Mouse (Mus musculus) myocyte (in vitro differentiated cells): ENCODE results near the gene Ccdc97. TPM values are rescaled to one million over a fixed set of nuclear protein-coding genes. Genes with fewer than 3 reads are reported as not detected.

ENCODE experiments used
- H3K27me3 ChIP-seq: one replicate; pipeline ENCODE4 v1.6.1; 2011; ENCODE audit not compliant: control insufficient read depth, insufficient read depth, insufficient read length
- H3K36me3 ChIP-seq: one replicate; pipeline ENCODE4 v1.6.1; 2011; ENCODE audit not compliant: control insufficient read depth, insufficient read depth
- H3K4me2 ChIP-seq: one replicate; pipeline ENCODE4 v1.6.1; 2011; ENCODE audit warnings: low read depth, control low read depth
- H3K4me3 ChIP-seq: one replicate; pipeline ENCODE4 v1.5.1; 2011; ENCODE audit warnings: mild to moderate bottlenecking, control low read depth, moderate library complexity
- H3K79me2 ChIP-seq: one replicate; pipeline ENCODE4 v1.6.1; 2011; ENCODE audit not compliant: control insufficient read depth, insufficient read depth
- H3ac ChIP-seq: one replicate; pipeline ENCODE4 v1.6.1; 2011; ENCODE audit not compliant: control insufficient read depth, insufficient read length
- CEBPB ChIP-seq: IDR thresholded peaks from 2 replicates; pipeline ENCODE4 v1.6.1; 2011; ENCODE audit warnings: mild to moderate bottlenecking, moderate library complexity; ENCODE audit not compliant: poor library complexity, insufficient read depth, severe bottlenecking
- E2F4 ChIP-seq: IDR thresholded peaks from one replicate; pipeline ENCODE4 v1.6.1; 2011; ENCODE audit warnings: mild to moderate bottlenecking, control low read depth, moderate library complexity; ENCODE audit not compliant: insufficient read depth
- MAX ChIP-seq: IDR thresholded peaks from one replicate; pipeline ENCODE4 v1.6.1; 2011; ENCODE audit warnings: low read depth, mild to moderate bottlenecking, control low read depth
- MYOD1 ChIP-seq, 3 experiments: IDR thresholded peaks; one replicate each; pipeline ENCODE4 v1.6.1; 2011; ENCODE audit warnings: control low read depth in 2 of 3, low read depth in 2 of 3, mild to moderate bottlenecking in 2 of 3, moderate library complexity in 1 of 3; ENCODE audit not compliant: insufficient read length in 2 of 3, control insufficient read depth in 1 of 3
- MYOG ChIP-seq, 3 experiments: IDR thresholded peaks; one replicate each; pipeline ENCODE4 v1.6.1; 2011; ENCODE audit warnings: control low read depth in 2 of 3, low read depth in 2 of 3, mild to moderate bottlenecking in 2 of 3; ENCODE audit not compliant: insufficient read length in 2 of 3, control insufficient read depth in 1 of 3, insufficient read depth in 1 of 3
- POLR2A ChIP-seq: IDR thresholded peaks from one replicate; pipeline ENCODE4 v1.6.1; 2011; ENCODE audit warnings: low read depth, mild to moderate bottlenecking, control low read depth, moderate library complexity; ENCODE audit not compliant: insufficient read length
- POLR2AphosphoS2 ChIP-seq: IDR thresholded peaks from one replicate; pipeline ENCODE4 v1.6.1; 2011; ENCODE audit warnings: low read depth, control low read depth; ENCODE audit not compliant: insufficient read length
- REST ChIP-seq: IDR thresholded peaks from one replicate; pipeline ENCODE4 v1.6.1; 2011; ENCODE audit warnings: mild to moderate bottlenecking, control low read depth, moderate library complexity; ENCODE audit not compliant: insufficient read depth, insufficient read length
- SRF ChIP-seq: IDR thresholded peaks from one replicate; pipeline ENCODE4 v1.6.1; 2011; ENCODE audit warnings: low read depth; ENCODE audit not compliant: control insufficient read depth, insufficient read length
- TCF12 ChIP-seq: IDR thresholded peaks from one replicate; pipeline ENCODE4 v1.6.1; 2011; ENCODE audit warnings: mild to moderate bottlenecking, control low read depth; ENCODE audit not compliant: poor library complexity, insufficient read depth, severe bottlenecking
- TCF3 ChIP-seq: IDR thresholded peaks from one replicate; pipeline ENCODE4 v1.6.1; 2011; ENCODE audit warnings: low read depth, control low read depth; ENCODE audit not compliant: insufficient read length
- USF1 ChIP-seq: IDR thresholded peaks from one replicate; pipeline ENCODE4 v1.6.1; 2011; ENCODE audit warnings: low read depth, mild to moderate bottlenecking, control low read depth, moderate library complexity
- polyA plus RNA-seq: library from polyadenylated mRNA; unstranded; fragments of >200 nt; fragmentation: generic; extraction: Trizol; gene quantifications from one replicate; pipeline ENCODE4 v1.2.1, GENCODE M21; 2012; ENCODE audit warnings: missing spikeins

Ccdc97 gene
- polyA plus RNA-seq, 1 experiment: 44.5 TPM

- H3K27me3 ChIP-seq: no peaks in the 10 kb centered on the region
- no peak overlapping the region for H3K4me3 ChIP-seq
- no peaks in the 10 kb centered on the region for H3K79me2 ChIP-seq
- peaks cover 11% of the 10 kb centered on the region for H3K36me3 ChIP-seq
- no peak overlapping the region for H3ac ChIP-seq
- no peak for TF ChIP-seq TCF12
- no peak for TF ChIP-seq E2F4
- TF ChIP-seq REST: no peak
- no peak for TF ChIP-seq MAX
- TF ChIP-seq POLR2A: peak; percentile 28
- no peak for TF ChIP-seq USF1
- peak; percentile 94 for TF ChIP-seq POLR2AphosphoS2
- peak overlapping the region; percentile 78 for H3K4me2 ChIP-seq
Observed at GRCm38 (mm10) chr7:25710519-25711130, 8.3 kb downstream of the Ccdc97 start.

- Histone ChIP-seq H3K4me3 (no peak overlapping the region), H3ac (no peak overlapping the region), H3K36me3 (peaks cover 6% of the 10 kb centered on the region), H3K27me3 (no peaks in the 10 kb centered on the region), H3K4me2 (peak overlapping the region; percentile 78), H3K79me2 (no peaks in the 10 kb centered on the region)
- peak; percentile 26 for TF ChIP-seq POLR2A
- TF ChIP-seq MYOD1 (IDR thresholded peaks at IDR 0.05; ENCODE audit: control insufficient read depth in 1 of 3, insufficient read length in 2 of 3, low read depth in 2 of 3): peak in 1 of 3 experiments; percentile 63
- peak in 1 of 3 experiments; percentile 62 for TF ChIP-seq MYOG (IDR thresholded peaks at IDR 0.05; ENCODE audit: control insufficient read depth in 1 of 3, insufficient read depth in 1 of 3, insufficient read length in 2 of 3, low read depth in 2 of 3)
- TF ChIP-seq POLR2AphosphoS2: peak; percentile 89
- no peak for TF ChIP-seq CEBPB
- TF ChIP-seq SRF: no peak
- no peak for TF ChIP-seq MAX
Observed at GRCm38 (mm10) chr7:25709961-25710360, 8.9 kb downstream of the Ccdc97 start.

GRCm38 (mm10) chr7:25707581-25708292 lies 11.2 kb downstream of the Ccdc97 start:
- Histone ChIP-seq H3K4me2 (peak overlapping the region; percentile 27), H3ac (no peak overlapping the region), H3K79me2 (no peaks in the 10 kb centered on the region), H3K36me3 (no peaks in the 10 kb centered on the region), H3K27me3 (no peaks in the 10 kb centered on the region), H3K4me3 (no peak overlapping the region)
- TF ChIP-seq SRF: no peak
- TF ChIP-seq MYOD1 (IDR thresholded peaks at IDR 0.05; ENCODE audit: control insufficient read depth in 1 of 3, insufficient read length in 2 of 3, low read depth in 2 of 3): peak in 1 of 3 experiments; percentile 67
- TF ChIP-seq E2F4: no peak
- peak; percentile 30 for TF ChIP-seq POLR2AphosphoS2
- peak in 2 of 3 experiments; percentile 44 to 50 for TF ChIP-seq MYOG (IDR thresholded peaks at IDR 0.05; ENCODE audit: control insufficient read depth in 1 of 3, insufficient read depth in 1 of 3, insufficient read length in 2 of 3, low read depth in 2 of 3)

- H3K79me2 ChIP-seq: no peaks in the 10 kb centered on the region
Observed at GRCm38 (mm10) chr7:25706578-25707170, 12.2 kb downstream of the Ccdc97 start.

GRCm38 (mm10) chr7:25705801-25706251 lies 13.1 kb downstream of the Ccdc97 start:
- no peak for TF ChIP-seq E2F4
- TF ChIP-seq CEBPB: no peak
- TF ChIP-seq MYOD1 (IDR thresholded peaks at IDR 0.05; ENCODE audit: control insufficient read depth in 1 of 3, insufficient read length in 2 of 3, low read depth in 2 of 3): peak in 1 of 3 experiments; percentile 33
- no peak for TF ChIP-seq POLR2A
- no peak for TF ChIP-seq MYOG (IDR thresholded peaks at IDR 0.05; ENCODE audit: control insufficient read depth in 1 of 3, insufficient read depth in 1 of 3, insufficient read length in 2 of 3, low read depth in 2 of 3)
- TF ChIP-seq REST: no peak
- TF ChIP-seq TCF3: no peak
- Histone ChIP-seq H3K27me3 (no peaks in the 10 kb centered on the region), H3K36me3 (peaks cover 17% of the 10 kb centered on the region), H3K79me2 (no peaks in the 10 kb centered on the region), H3K4me3 (no peak overlapping the region), H3K4me2 (no peak overlapping the region), H3ac (no peak overlapping the region)

More at GRCm38 (mm10) chr7:25706578-25707170, 12.2 kb downstream of the Ccdc97 start:
- Histone ChIP-seq H3K4me3 (no peak overlapping the region), H3K36me3 (peaks cover 9% of the 10 kb centered on the region), H3K4me2 (no peak overlapping the region), H3ac (no peak overlapping the region), H3K27me3 (no peaks in the 10 kb centered on the region)
- no peak for TF ChIP-seq POLR2AphosphoS2
- TF ChIP-seq REST: no peak
- TF ChIP-seq MAX: no peak
- TF ChIP-seq E2F4: no peak
- TF ChIP-seq TCF12: no peak
- TF ChIP-seq MYOD1 (IDR thresholded peaks at IDR 0.05; ENCODE audit: control insufficient read depth in 1 of 3, insufficient read length in 2 of 3, low read depth in 2 of 3): no peak
- no peak for TF ChIP-seq TCF3
- no peak for TF ChIP-seq POLR2A
- no peak for TF ChIP-seq CEBPB
- no peak for TF ChIP-seq USF1
- no peak for TF ChIP-seq MYOG (IDR thresholded peaks at IDR 0.05; ENCODE audit: control insufficient read depth in 1 of 3, insufficient read depth in 1 of 3, insufficient read length in 2 of 3, low read depth in 2 of 3)
- no peak for TF ChIP-seq SRF
